Mouse (Mus musculus): Measurements from ENCODE around the gene Ncoa3. TPM values are rescaled to one million over a fixed set of nuclear protein-coding genes. Genes with fewer than 3 reads are reported as not detected.

The Ncoa3 gene
- polyA plus RNA-seq, 1 experiment from 2014 or later: 17.4 TPM

DNA sequence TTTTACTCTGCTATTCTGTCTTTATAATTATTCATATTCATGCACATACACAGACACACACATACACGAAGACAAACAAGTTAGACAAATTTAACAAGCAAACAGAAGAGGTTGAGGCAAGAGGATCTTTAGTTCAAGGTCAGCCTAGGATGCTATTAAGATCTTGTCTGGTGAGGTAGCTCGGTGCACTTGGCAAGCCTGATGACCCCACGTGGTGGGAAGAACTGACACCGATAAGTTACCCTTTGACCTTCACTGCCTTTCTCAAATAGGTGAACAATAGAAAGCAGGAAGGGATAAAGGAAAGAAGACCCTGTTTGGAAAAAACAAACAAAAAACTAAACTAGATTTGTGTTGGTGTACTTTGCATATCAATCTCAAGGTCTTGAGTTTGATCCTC, 10.0 kb downstream of the Ncoa3 start:
- Histone ChIP-seq H3K4me1 (replicated peaks; ENCODE audit: control insufficient read depth, insufficient read depth, low read length) (peaks cover 11% of the 10 kb centered on the region), H3K4me2 (ENCODE audit: low read depth, low read length, severe bottlenecking) (no peak overlapping the region), H3K4me3 (ENCODE audit: low read depth, low read length) (no peak overlapping the region), H3K9me3 (ENCODE audit: control insufficient read depth, low read length) (no peaks in the 10 kb centered on the region), H3K27me3 (ENCODE audit: control insufficient read depth, insufficient read depth, low read length) (no peaks in the 10 kb centered on the region), H3K9ac (ENCODE audit: low read length) (no peak overlapping the region), H3K36me3 (ENCODE audit: control insufficient read depth, insufficient read depth, low read length) (no peaks in the 10 kb centered on the region), H3K27ac (ENCODE audit: low read depth, low read length) (no peak overlapping the region)
- ATAC-seq (replicated peaks; ENCODE audit: low FRiP score): no peak
- 71% methylated on average over 4 of the region's 4 CpGs for WGBS
- no peak for DNase-seq (ENCODE audit: low spot score)

- ATAC-seq (replicated peaks; ENCODE audit: low FRiP score): no peak
- Histone ChIP-seq H3K36me3 (ENCODE audit: control insufficient read depth, insufficient read depth, low read length) (no peaks in the 10 kb centered on the region), H3K4me1 (replicated peaks; ENCODE audit: control insufficient read depth, insufficient read depth, low read length) (peaks cover 11% of the 10 kb centered on the region), H3K27me3 (ENCODE audit: control insufficient read depth, insufficient read depth, low read length) (no peaks in the 10 kb centered on the region), H3K9me3 (ENCODE audit: control insufficient read depth, low read length) (no peaks in the 10 kb centered on the region), H3K27ac (ENCODE audit: low read depth, low read length) (no peak overlapping the region), H3K9ac (ENCODE audit: low read length) (no peak overlapping the region), H3K4me3 (ENCODE audit: low read depth, low read length) (no peak overlapping the region), H3K4me2 (ENCODE audit: low read depth, low read length, severe bottlenecking) (no peak overlapping the region)
- 71% methylated on average over 1 of the region's 1 CpGs for WGBS
- DNase-seq (ENCODE audit: low spot score): no peak
Observed at GRCm38 (mm10) chr2:166003004-166003403, 10.6 kb downstream of the Ncoa3 start.

DNA sequence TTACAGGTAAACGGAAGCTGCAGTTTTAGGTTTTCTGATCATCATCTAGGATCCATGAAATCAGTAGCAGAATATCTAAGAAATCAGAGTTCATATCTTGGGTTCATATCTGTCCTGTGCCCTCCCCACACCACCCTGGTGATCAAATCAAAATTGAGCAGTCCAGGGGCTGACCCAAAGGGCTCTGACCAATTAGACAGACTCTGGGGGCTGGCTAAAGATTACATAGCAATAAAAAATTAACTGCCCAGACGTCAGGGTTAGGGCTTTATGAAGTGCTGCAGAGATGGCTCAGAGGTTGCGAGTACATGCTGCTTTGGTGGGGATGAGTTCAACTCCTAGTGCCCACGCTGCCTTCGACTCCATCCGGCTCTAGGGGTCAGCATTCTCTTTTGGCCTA, 14.6 kb downstream of the Ncoa3 start:
- no peaks in the 10 kb centered on the region for H3K36me3 ChIP-seq (ENCODE audit: control insufficient read depth, insufficient read depth, low read length)
- H3K27ac ChIP-seq (ENCODE audit: low read depth, low read length): no peak overlapping the region
- H3K4me3 ChIP-seq (ENCODE audit: low read depth, low read length): no peak overlapping the region
- WGBS: 84% methylated on average over 6 of the region's 6 CpGs
- no peak overlapping the region for H3K4me2 ChIP-seq (ENCODE audit: low read depth, low read length, severe bottlenecking)
- no peak for ATAC-seq (replicated peaks; ENCODE audit: low FRiP score)
- DNase-seq (ENCODE audit: low spot score): no peak
- H3K4me1 ChIP-seq (replicated peaks; ENCODE audit: control insufficient read depth, insufficient read depth, low read length): peaks cover 3% of the 10 kb centered on the region; the same call in 1 of the 2 replicates
- H3K27me3 ChIP-seq (ENCODE audit: control insufficient read depth, insufficient read depth, low read length): no peaks in the 10 kb centered on the region
- H3K9me3 ChIP-seq (ENCODE audit: control insufficient read depth, low read length): no peaks in the 10 kb centered on the region
- H3K9ac ChIP-seq (ENCODE audit: low read length): no peak overlapping the region

DNA sequence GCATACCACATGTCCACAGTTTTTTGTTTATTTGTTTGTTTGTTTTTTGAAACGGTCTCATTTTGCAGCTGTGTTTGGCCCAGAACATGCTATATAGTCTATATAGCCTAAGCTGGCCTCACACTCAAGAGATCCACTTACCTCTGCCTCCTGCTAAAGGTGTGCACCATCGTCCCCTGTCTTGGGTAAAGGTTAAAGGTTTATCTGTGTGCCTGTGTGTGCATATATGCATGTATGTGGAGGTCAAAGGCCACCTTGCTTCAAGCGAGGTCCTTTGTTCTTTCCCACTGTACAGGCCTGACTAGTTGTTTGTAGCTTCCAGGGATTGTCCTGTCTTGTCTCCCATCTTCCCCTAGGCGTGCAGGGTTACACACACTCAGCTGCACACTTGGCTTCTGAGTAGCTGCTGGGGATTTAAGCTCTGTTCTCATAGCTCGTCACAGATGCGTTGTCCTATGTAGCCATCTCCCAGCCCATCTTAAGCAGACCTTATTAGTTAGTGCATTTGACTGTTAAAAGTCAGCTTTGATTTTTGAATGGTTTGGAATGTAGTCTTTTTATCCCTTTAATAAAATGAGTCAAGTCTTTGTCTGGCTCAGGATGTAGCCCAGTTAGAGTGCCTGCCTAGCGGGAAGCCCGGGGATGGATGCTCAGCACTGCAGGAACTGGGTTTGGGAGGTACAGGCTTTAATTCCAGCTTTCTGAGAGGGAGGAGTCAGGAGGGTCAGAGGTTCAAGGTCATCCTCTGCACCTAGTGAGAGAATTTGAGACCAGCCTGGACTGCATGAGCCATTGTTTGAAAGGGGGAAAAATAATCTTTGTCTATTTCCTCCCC, 16.3 kb downstream of the Ncoa3 start:
- Histone ChIP-seq H3K9ac (ENCODE audit: low read length) (no peak overlapping the region), H3K4me2 (ENCODE audit: low read depth, low read length, severe bottlenecking) (no peak overlapping the region), H3K27ac (ENCODE audit: low read depth, low read length) (no peak overlapping the region), H3K4me3 (ENCODE audit: low read depth, low read length) (no peak overlapping the region), H3K4me1 (replicated peaks; ENCODE audit: control insufficient read depth, insufficient read depth, low read length) (peaks cover 3% of the 10 kb centered on the region; the same call in 1 of the 2 replicates), H3K9me3 (ENCODE audit: control insufficient read depth, low read length) (no peaks in the 10 kb centered on the region), H3K36me3 (ENCODE audit: control insufficient read depth, insufficient read depth, low read length) (no peaks in the 10 kb centered on the region), H3K27me3 (ENCODE audit: control insufficient read depth, insufficient read depth, low read length) (no peaks in the 10 kb centered on the region)
- ATAC-seq (replicated peaks; ENCODE audit: low FRiP score) (no peak), DNase-seq (ENCODE audit: low spot score) (no peak)
- WGBS: 37% methylated on average over 8 of the region's 8 CpGs

DNA sequence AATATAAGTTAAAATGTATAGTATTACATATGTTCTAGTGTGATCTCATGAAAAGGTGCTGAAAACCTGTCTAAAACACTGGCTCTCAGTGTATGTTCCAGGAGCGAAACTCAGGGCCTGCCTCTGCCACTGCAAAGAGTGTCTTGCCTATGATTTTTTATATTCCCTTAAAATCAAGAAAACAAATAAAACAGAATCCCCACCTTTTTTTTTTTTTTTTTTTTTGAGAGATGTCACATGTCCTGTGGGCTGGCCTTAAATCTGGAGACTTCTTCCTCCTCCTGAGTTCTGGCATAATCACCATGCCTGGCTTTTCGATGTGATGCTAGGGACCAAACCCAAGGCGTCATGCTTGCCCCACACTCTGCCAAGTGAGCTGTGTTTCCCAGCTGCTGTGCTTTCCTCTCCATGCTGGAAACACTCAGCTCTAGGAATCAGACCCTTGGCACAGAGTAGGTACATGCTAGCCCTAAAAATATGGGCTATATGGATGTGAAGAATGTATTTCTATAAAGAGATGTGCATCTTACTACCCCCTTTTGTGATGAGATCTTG, 17.0 kb downstream of the Ncoa3 start:
- no peaks in the 10 kb centered on the region for H3K27me3 ChIP-seq (ENCODE audit: control insufficient read depth, insufficient read depth, low read length)
- DNase-seq (ENCODE audit: low spot score): no peak

DNA sequence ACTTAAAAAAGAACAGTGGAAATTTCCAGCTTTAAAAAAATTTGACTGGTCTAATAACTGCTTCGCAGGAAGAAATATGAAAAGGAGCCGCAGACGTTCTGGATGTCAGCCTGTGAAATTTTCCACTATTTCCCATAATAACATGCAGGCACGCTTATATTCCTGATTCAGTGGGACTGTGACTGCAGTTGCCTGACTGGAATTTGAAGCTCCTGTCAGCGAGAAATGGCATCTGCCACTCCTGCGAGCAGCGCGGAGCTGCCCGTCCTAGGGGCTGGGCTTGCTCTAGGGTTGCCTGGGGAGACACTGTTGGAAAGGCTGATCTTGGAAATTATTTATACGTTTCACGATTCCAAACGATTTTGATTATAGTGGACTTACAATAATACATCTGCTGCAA, 17.9 kb downstream of the Ncoa3 start:
- DNase-seq (ENCODE audit: low spot score) (no peak), ATAC-seq (replicated peaks; ENCODE audit: low FRiP score) (no peak)
- H3K27ac ChIP-seq (ENCODE audit: low read depth, low read length): no peak overlapping the region
- no peaks in the 10 kb centered on the region for H3K36me3 ChIP-seq (ENCODE audit: control insufficient read depth, insufficient read depth, low read length)
- no peaks in the 10 kb centered on the region for H3K9me3 ChIP-seq (ENCODE audit: control insufficient read depth, low read length)
- H3K9ac ChIP-seq (ENCODE audit: low read length): no peak overlapping the region
- no peak overlapping the region for H3K4me3 ChIP-seq (ENCODE audit: low read depth, low read length)
- no peak overlapping the region for H3K4me2 ChIP-seq (ENCODE audit: low read depth, low read length, severe bottlenecking)
- no peaks in the 10 kb centered on the region for H3K27me3 ChIP-seq (ENCODE audit: control insufficient read depth, insufficient read depth, low read length)
- WGBS: 76% methylated on average over 12 of the region's 12 CpGs
- H3K4me1 ChIP-seq (replicated peaks; ENCODE audit: control insufficient read depth, insufficient read depth, low read length): peaks cover 3% of the 10 kb centered on the region; the same call in 1 of the 2 replicates

More for the DNA sequence above, 17.0 kb downstream of the Ncoa3 start:
- ATAC-seq (replicated peaks; ENCODE audit: low FRiP score): no peak
- WGBS: 89% methylated on average over 3 of the region's 3 CpGs
- H3K27ac ChIP-seq (ENCODE audit: low read depth, low read length): no peak overlapping the region
- H3K4me2 ChIP-seq (ENCODE audit: low read depth, low read length, severe bottlenecking): no peak overlapping the region
- H3K4me3 ChIP-seq (ENCODE audit: low read depth, low read length): no peak overlapping the region
- no peak overlapping the region for H3K9ac ChIP-seq (ENCODE audit: low read length)
- no peaks in the 10 kb centered on the region for H3K9me3 ChIP-seq (ENCODE audit: control insufficient read depth, low read length)
- peaks cover 3% of the 10 kb centered on the region; the same call in 1 of the 2 replicates for H3K4me1 ChIP-seq (replicated peaks; ENCODE audit: control insufficient read depth, insufficient read depth, low read length)
- no peaks in the 10 kb centered on the region for H3K36me3 ChIP-seq (ENCODE audit: control insufficient read depth, insufficient read depth, low read length)

DNA sequence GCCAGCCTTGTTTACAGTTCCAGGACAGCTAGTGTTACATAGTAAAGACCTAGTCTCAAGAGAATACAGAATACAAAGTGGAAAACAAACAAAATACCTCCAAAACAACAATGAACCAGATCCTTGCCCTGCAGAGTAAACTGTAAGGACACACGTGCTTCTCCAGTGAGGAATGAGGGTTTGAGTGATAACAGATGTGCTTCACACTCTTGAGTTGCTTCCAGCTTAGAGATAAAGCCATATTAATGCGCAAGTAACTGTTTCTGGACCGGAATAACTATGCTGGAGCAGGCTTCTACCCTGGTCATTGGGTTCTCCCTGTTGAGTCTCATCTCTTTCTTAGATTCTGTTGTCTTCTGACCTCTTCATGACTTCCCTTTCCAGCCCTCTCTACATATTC, 19.0 kb downstream of the Ncoa3 start:
- 75% methylated on average over 3 of the region's 3 CpGs for WGBS
- Histone ChIP-seq H3K4me2 (ENCODE audit: low read depth, low read length, severe bottlenecking) (no peak overlapping the region), H3K4me3 (ENCODE audit: low read depth, low read length) (no peak overlapping the region), H3K27me3 (ENCODE audit: control insufficient read depth, insufficient read depth, low read length) (no peaks in the 10 kb centered on the region), H3K9me3 (ENCODE audit: control insufficient read depth, low read length) (no peaks in the 10 kb centered on the region), H3K27ac (ENCODE audit: low read depth, low read length) (no peak overlapping the region), H3K4me1 (replicated peaks; ENCODE audit: control insufficient read depth, insufficient read depth, low read length) (peaks cover 3% of the 10 kb centered on the region; the same call in 1 of the 2 replicates), H3K36me3 (ENCODE audit: control insufficient read depth, insufficient read depth, low read length) (no peaks in the 10 kb centered on the region), H3K9ac (ENCODE audit: low read length) (no peak overlapping the region)
- DNase-seq (ENCODE audit: low spot score): no peak
- ATAC-seq (replicated peaks; ENCODE audit: low FRiP score): no peak

DNA sequence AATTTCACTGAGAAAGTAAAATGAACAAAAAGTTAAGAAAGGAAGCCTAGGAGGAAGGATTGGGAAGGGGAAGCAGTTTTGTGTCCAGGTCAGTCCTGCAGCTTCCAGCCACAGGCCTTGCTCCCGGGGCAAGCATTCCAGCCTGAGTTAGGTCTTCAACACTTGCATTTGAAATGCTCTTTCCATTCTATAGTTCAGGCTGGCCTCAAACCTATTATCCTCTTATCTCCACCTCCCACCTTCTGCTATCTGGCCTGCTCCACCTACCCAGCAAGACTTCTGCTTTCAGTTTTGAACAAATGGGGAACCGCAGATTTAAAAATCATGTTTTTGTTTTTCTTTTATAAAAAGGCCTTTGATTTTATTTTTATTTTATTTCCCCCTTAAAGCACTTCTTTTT, 19.7 kb downstream of the Ncoa3 start:
- DNase-seq (ENCODE audit: low spot score) (no peak), ATAC-seq (replicated peaks; ENCODE audit: low FRiP score) (no peak)
- Histone ChIP-seq H3K9ac (ENCODE audit: low read length) (no peak overlapping the region), H3K27me3 (ENCODE audit: control insufficient read depth, insufficient read depth, low read length) (no peaks in the 10 kb centered on the region), H3K4me1 (replicated peaks; ENCODE audit: control insufficient read depth, insufficient read depth, low read length) (peaks cover 3% of the 10 kb centered on the region; the same call in 1 of the 2 replicates), H3K27ac (ENCODE audit: low read depth, low read length) (no peak overlapping the region), H3K36me3 (ENCODE audit: control insufficient read depth, insufficient read depth, low read length) (no peaks in the 10 kb centered on the region), H3K4me3 (ENCODE audit: low read depth, low read length) (no peak overlapping the region), H3K4me2 (ENCODE audit: low read depth, low read length, severe bottlenecking) (no peak overlapping the region), H3K9me3 (ENCODE audit: control insufficient read depth, low read length) (no peaks in the 10 kb centered on the region)
- 70% methylated on average over 2 of the region's 2 CpGs for WGBS

DNA sequence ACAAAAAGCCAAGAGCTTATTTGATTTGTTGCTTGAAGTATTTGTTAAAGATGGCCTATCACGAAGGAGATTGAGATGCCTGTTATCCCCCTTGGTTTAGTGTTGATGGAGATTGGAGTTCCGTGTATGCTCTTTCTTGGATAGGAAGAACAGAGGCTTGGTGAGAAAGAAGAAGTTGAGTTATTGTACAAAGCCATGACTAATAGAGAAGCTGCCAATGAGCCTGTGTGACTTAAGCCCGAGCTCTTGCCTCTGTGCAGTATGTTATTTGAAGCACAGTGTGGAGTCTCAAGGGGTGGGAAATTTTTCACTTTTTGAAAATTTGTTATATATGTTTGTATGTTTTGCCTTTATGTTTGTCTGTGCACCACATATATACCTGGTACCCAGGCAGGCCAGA, 26.3 kb downstream of the Ncoa3 start:
- no peak overlapping the region for H3K4me3 ChIP-seq (ENCODE audit: low read depth, low read length)
- DNase-seq (ENCODE audit: low spot score): no peak
- peaks cover 15% of the 10 kb centered on the region for H3K4me1 ChIP-seq (replicated peaks; ENCODE audit: control insufficient read depth, insufficient read depth, low read length)
- no peak overlapping the region for H3K9ac ChIP-seq (ENCODE audit: low read length)
- no peaks in the 10 kb centered on the region for H3K36me3 ChIP-seq (ENCODE audit: control insufficient read depth, insufficient read depth, low read length)
- no peak overlapping the region for H3K4me2 ChIP-seq (ENCODE audit: low read depth, low read length, severe bottlenecking)
- no peak overlapping the region for H3K27ac ChIP-seq (ENCODE audit: low read depth, low read length)
- H3K27me3 ChIP-seq (ENCODE audit: control insufficient read depth, insufficient read depth, low read length): no peaks in the 10 kb centered on the region
- no peaks in the 10 kb centered on the region for H3K9me3 ChIP-seq (ENCODE audit: control insufficient read depth, low read length)
- 94% methylated on average over 3 of the region's 3 CpGs for WGBS
- ATAC-seq (replicated peaks; ENCODE audit: low FRiP score): no peak
